Mouse (Mus musculus) myocyte (in vitro differentiated cells): ENCODE measurements around the gene Kcnip2.

Experiments used
- CEBPB ChIP-seq: IDR thresholded peaks from 2 replicates; pipeline ENCODE4 v1.6.1; 2011; ENCODE audit warnings: mild to moderate bottlenecking, moderate library complexity; ENCODE audit not compliant: poor library complexity, insufficient read depth, severe bottlenecking
- E2F4 ChIP-seq: IDR thresholded peaks from one replicate; pipeline ENCODE4 v1.6.1; 2011; ENCODE audit warnings: mild to moderate bottlenecking, control low read depth, moderate library complexity; ENCODE audit not compliant: insufficient read depth
- MAX ChIP-seq: IDR thresholded peaks from one replicate; pipeline ENCODE4 v1.6.1; 2011; ENCODE audit warnings: low read depth, mild to moderate bottlenecking, control low read depth
- MYOD1 ChIP-seq, 3 experiments: IDR thresholded peaks; one replicate each; pipeline ENCODE4 v1.6.1; 2011; ENCODE audit warnings: control low read depth in 2 of 3, low read depth in 2 of 3, mild to moderate bottlenecking in 2 of 3, moderate library complexity in 1 of 3; ENCODE audit not compliant: insufficient read length in 2 of 3, control insufficient read depth in 1 of 3
- MYOG ChIP-seq, 3 experiments: IDR thresholded peaks; one replicate each; pipeline ENCODE4 v1.6.1; 2011; ENCODE audit warnings: control low read depth in 2 of 3, low read depth in 2 of 3, mild to moderate bottlenecking in 2 of 3; ENCODE audit not compliant: insufficient read length in 2 of 3, control insufficient read depth in 1 of 3, insufficient read depth in 1 of 3
- POLR2A ChIP-seq: IDR thresholded peaks from one replicate; pipeline ENCODE4 v1.6.1; 2011; ENCODE audit warnings: low read depth, mild to moderate bottlenecking, control low read depth, moderate library complexity; ENCODE audit not compliant: insufficient read length
- POLR2AphosphoS2 ChIP-seq: IDR thresholded peaks from one replicate; pipeline ENCODE4 v1.6.1; 2011; ENCODE audit warnings: low read depth, control low read depth; ENCODE audit not compliant: insufficient read length
- TCF12 ChIP-seq: IDR thresholded peaks from one replicate; pipeline ENCODE4 v1.6.1; 2011; ENCODE audit warnings: mild to moderate bottlenecking, control low read depth; ENCODE audit not compliant: poor library complexity, insufficient read depth, severe bottlenecking
- TCF3 ChIP-seq: IDR thresholded peaks from one replicate; pipeline ENCODE4 v1.6.1; 2011; ENCODE audit warnings: low read depth, control low read depth; ENCODE audit not compliant: insufficient read length
- USF1 ChIP-seq: IDR thresholded peaks from one replicate; pipeline ENCODE4 v1.6.1; 2011; ENCODE audit warnings: low read depth, mild to moderate bottlenecking, control low read depth, moderate library complexity

- TF ChIP-seq POLR2A (no peak), MAX (no peak), TCF3 (no peak), MYOG (IDR thresholded peaks at IDR 0.05; ENCODE audit: control insufficient read depth in 1 of 3, insufficient read depth in 1 of 3, insufficient read length in 2 of 3, low read depth in 2 of 3) (no peak), USF1 (no peak), TCF12 (no peak), CEBPB (no peak), E2F4 (no peak), MYOD1 (IDR thresholded peaks at IDR 0.05; ENCODE audit: control insufficient read depth in 1 of 3, insufficient read length in 2 of 3, low read depth in 2 of 3) (no peak), POLR2AphosphoS2 (no peak)
These were observed 20.4 kb downstream of the Kcnip2 start for GRCm38 (mm10) chr19:45795406-45795944.
